Comparison of ENCODE assay signal across 19 mouse cellular contexts in the genomic region with DNA sequence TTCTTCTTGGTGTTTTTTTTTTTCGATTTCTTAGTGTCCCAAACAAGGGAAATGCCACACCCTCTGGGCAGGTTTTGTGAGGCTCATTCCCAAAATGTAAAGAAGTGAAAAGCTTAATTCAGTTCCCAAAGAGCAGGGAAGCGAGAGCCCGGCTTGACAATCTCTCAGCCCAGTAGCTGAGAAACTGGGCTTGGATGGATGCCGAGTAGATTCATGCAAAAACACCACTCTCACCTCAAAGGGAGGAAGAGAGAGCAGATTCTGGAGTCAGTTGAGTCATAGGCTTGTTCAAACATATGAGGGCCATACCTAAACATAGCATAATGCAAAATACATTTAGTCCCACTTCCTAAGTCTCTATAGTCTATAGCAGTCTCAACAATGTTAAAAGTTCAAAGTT.
"Had no signal": no experiment of that assay in that cellular context is flagged by ENCODE, and none has a peak within 500 bp of the region (broad histone marks: within the 10 kb centered on the region; RNA-seq: fewer than 3 reads in every experiment).

No protein-coding gene starts in this region.

- ATAC-seq: midbrain, embryonic 16.5 days had no signal

- H3K27me3 ChIP-seq: neural tube, embryonic 13.5 days; neural tube, embryonic 15.5 days; stomach, embryonic 15.5 days had no signal

- H3K36me3 ChIP-seq: midbrain, embryonic 10.5 days; midbrain, embryonic 12.5 days; neural tube, embryonic 13.5 days; neural tube, embryonic 15.5 days; stomach, embryonic 15.5 days had no signal

- H3K9ac ChIP-seq: lung, embryonic 14.5 days; midbrain, embryonic 12.5 days; neural tube, embryonic 13.5 days; neural tube, embryonic 15.5 days; stomach, embryonic 15.5 days had no signal

- DNase-seq: lung, adult 18-20 months; lung, embryonic 14.5 days; lung, postnatal 10 days; lung, postnatal 4 days; midbrain, embryonic 14.5 days; retina, postnatal 1 day; right cerebral cortex, adult 18-20 months; right cerebral cortex, postnatal 25 days; right cerebral cortex, postnatal 4 days; thymus, adult 18-20 months; thymus, postnatal 14 days; thymus, postnatal 36 days had no signal

- H3K4me3 ChIP-seq: midbrain, embryonic 10.5 days; midbrain, embryonic 12.5 days; myocyte; neural tube, embryonic 13.5 days; neural tube, embryonic 15.5 days; stomach, embryonic 15.5 days had no signal

- H3K9me3 ChIP-seq: midbrain, embryonic 10.5 days; midbrain, embryonic 12.5 days; neural tube, embryonic 13.5 days; neural tube, embryonic 15.5 days; stomach, embryonic 15.5 days had no signal

- H3K27ac ChIP-seq: midbrain, embryonic 10.5 days; midbrain, embryonic 12.5 days; neural tube, embryonic 13.5 days; neural tube, embryonic 15.5 days; stomach, embryonic 15.5 days had no signal

- H3K4me1 ChIP-seq: midbrain, embryonic 10.5 days; midbrain, embryonic 12.5 days; neural tube, embryonic 13.5 days; neural tube, embryonic 15.5 days; stomach, embryonic 15.5 days had no signal

- H3K4me2 ChIP-seq: lung, embryonic 14.5 days; midbrain, embryonic 12.5 days; neural tube, embryonic 13.5 days; neural tube, embryonic 15.5 days; stomach, embryonic 15.5 days had no signal
